Mouse (Mus musculus) hindbrain, embryonic 11.5 days (tissue): Measurements from ENCODE around the gene Vdac1. TPM values are rescaled to one million over a fixed set of nuclear protein-coding genes. Genes with fewer than 3 reads are reported as not detected.

ENCODE experiments used
- ATAC-seq: fragments of 200-750 bp; cut with Nextera tagmentation; 2 replicates; pipeline ENCODE4 v1.8.0; 2017; ENCODE audit warnings: mild to moderate bottlenecking, moderate TSS enrichment, moderate library complexity; ENCODE audit not compliant: low FRiP score
- DNase-seq: peaks from one replicate; pipeline ENCODE4 v3.0.0-alpha.2; 2015; ENCODE audit warnings: low spot score
- H3K27ac ChIP-seq: fragments of 300-500 bp; sonication (generic); 2 replicates; pipeline ENCODE4 v1.5.1; 2014; ENCODE audit warnings: mild to moderate bottlenecking, low read depth, low read length
- H3K27me3 ChIP-seq: fragments of 300-500 bp; sonication (generic); 2 replicates; pipeline ENCODE4 v1.6.1; 2014; ENCODE audit warnings: mild to moderate bottlenecking, low read length, moderate library complexity, mixed read lengths; ENCODE audit not compliant: control insufficient read depth, insufficient read depth
- H3K36me3 ChIP-seq: fragments of 300-500 bp; sonication (generic); 2 replicates; pipeline ENCODE4 v1.6.1; 2014; ENCODE audit warnings: mild to moderate bottlenecking, low read length, moderate library complexity, mixed read lengths; ENCODE audit not compliant: control insufficient read depth, insufficient read depth
- H3K4me1 ChIP-seq: fragments of 300-500 bp; sonication (generic); replicated peaks from 2 replicates; pipeline ENCODE4 v1.6.1; 2014; ENCODE audit warnings: low read length, mixed read lengths; ENCODE audit not compliant: control insufficient read depth, insufficient read depth
- H3K4me2 ChIP-seq: fragments of 300-500 bp; sonication (generic); replicated peaks from 2 replicates; pipeline ENCODE4 v1.6.1; 2014; ENCODE audit warnings: mild to moderate bottlenecking, low read depth, low read length
- H3K4me3 ChIP-seq: fragments of 300-500 bp; sonication (generic); 2 replicates; pipeline ENCODE4 v1.5.1; 2014; ENCODE audit warnings: low read depth, low read length
- H3K9ac ChIP-seq: fragments of 300-500 bp; sonication (generic); 2 replicates; pipeline ENCODE4 v1.6.1; 2014; ENCODE audit warnings: low read depth, low read length
- H3K9me3 ChIP-seq: fragments of 300-500 bp; sonication (generic); 2 replicates; pipeline ENCODE4 v1.6.1; 2016; ENCODE audit warnings: low read length; ENCODE audit not compliant: control insufficient read depth
- WGBS: fragments of 180-500 bp; shearing (Covaris S2); extraction: QIAGEN DNeasy Blood & Tissue Kit; methylation state at CpG from one replicate; pipeline ENCODE4 v1.1.7; 2014; 5-methylcytosine and 5-hydroxymethylcytosine counted together
- polyA plus RNA-seq: library from polyadenylated mRNA; unstranded; fragments of >200 nt; fragmentation: Nextera tagmentation; extraction: Ambion mirVana; gene quantifications from 2 replicates; pipeline ENCODE4 v1.2.1, GENCODE M21; 2014

Gene Vdac1
- polyA plus RNA-seq, 1 experiment from 2014 or later = 205 TPM

DNA sequence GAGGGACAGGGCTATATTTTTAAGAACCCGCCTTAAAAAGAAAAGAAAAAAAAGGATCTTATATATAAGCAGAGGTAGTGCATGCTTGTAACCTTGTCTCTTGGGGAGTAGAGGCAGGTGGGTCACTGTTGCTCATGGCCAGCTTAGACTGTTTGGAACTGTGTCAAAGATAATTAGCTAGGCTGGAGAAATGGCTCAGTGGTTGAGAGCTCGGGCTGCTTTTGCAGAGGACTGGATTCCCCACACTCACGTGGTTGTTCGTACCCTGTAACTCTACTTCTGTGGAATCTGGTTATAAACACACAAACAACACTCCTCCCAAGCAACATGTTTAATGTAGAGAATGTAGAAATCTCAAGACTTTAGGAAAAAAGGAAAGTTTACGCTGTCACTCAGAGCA, 43.5 kb downstream of the Vdac1 start:
- Histone ChIP-seq H3K27ac (no peak overlapping the region), H3K36me3 (0 out of 2 replicates have a peak, but pooled peaks cover 3% of the 10 kb centered on the region), H3K27me3 (no peaks in the 10 kb centered on the region), H3K9me3 (no peaks in the 10 kb centered on the region), H3K9ac (no peak overlapping the region), H3K4me2 (no peak overlapping the region), H3K4me1 (no peaks in the 10 kb centered on the region), H3K4me3 (no peak overlapping the region)
- no peak for DNase-seq
- 97% methylated on average over 5 of the region's 5 CpGs for WGBS
- ATAC-seq = no peak

DNA sequence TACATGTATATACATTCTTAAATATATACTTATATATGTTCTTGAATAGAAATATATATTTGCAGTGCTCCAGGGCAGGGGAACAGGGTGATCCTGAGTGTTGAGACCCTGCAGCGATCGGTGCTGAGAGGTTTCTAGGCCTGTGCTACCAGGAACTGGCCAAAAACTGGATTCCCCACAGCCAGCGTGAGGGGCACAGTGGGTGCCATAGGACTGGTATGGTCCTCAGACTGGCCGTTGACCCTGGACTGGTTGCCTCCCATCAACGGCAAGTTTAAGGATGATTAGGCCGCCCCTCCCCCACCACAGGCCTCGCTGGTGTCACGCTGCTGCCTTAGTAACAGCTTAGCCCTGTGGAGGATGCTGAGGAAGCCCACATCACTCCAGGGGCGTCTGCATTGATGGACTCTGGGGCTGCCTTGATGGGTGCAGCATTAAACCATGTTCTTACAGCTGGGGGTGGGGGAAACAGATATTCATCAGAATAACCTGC, 44.6 kb downstream of the Vdac1 start:
- no peaks in the 10 kb centered on the region for H3K4me1 ChIP-seq
- no peak overlapping the region for H3K4me3 ChIP-seq
- H3K27me3 ChIP-seq = no peaks in the 10 kb centered on the region
- H3K4me2 ChIP-seq = no peak overlapping the region
- H3K9me3 ChIP-seq = no peaks in the 10 kb centered on the region
- no peak overlapping the region for H3K27ac ChIP-seq
- DNase-seq = no peak
- no peak overlapping the region for H3K9ac ChIP-seq
- WGBS = 74% methylated on average over 9 of the region's 9 CpGs
- 0 out of 2 replicates have a peak, but pooled peaks cover 6% of the 10 kb centered on the region for H3K36me3 ChIP-seq
- ATAC-seq = no peak

DNA sequence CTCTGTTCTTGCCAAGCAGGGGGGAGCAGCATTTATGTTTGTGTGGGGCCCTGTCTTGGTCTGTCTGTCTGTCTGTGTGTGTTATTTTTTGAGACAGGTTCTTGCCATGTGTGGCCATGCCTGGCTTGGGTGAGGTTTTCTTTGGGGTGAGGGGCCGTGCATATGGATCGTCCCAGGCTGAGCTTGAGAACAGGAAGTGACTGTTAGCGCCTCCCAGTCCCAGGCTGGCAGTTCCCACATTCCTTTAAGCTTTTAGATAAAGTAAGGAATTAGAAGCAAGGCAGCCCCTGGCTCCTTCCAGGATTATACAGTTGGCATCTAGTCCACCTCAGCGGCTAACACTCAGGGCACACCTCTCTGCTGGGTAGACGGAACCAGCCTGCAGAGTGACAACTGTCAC, 48.7 kb downstream of the Vdac1 start:
- Histone ChIP-seq H3K9ac (no peak overlapping the region), H3K4me1 (no peaks in the 10 kb centered on the region), H3K27ac (no peak overlapping the region), H3K9me3 (no peaks in the 10 kb centered on the region), H3K27me3 (no peaks in the 10 kb centered on the region), H3K36me3 (0 out of 2 replicates have a peak, but pooled peaks cover 4% of the 10 kb centered on the region), H3K4me3 (no peak overlapping the region), H3K4me2 (no peak overlapping the region)
- WGBS = 80% methylated on average over 5 of the region's 5 CpGs
- DNase-seq (no peak), ATAC-seq (no peak)

DNA sequence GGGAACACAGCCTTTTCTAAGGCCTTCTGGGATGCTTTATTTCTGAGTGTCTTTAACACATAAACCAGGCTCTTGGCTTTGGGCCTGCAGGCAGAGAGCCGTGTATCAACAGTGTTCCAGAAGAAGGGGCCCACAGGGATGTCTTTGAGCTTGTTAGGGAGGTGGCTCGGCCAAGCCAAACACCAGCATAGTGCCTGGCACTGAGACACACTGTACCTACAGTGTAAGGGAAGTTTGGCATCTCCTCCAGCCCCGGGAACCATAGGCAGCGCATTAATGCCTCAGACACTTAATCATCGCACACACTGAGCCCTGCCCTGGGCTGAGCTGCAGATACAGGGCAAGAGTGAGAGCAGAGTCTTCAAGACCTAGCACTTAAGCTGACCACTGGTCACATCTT, 57.7 kb downstream of the Vdac1 start:
- no peak for DNase-seq
- Histone ChIP-seq H3K4me2 (no peak overlapping the region), H3K4me3 (no peak overlapping the region), H3K9ac (no peak overlapping the region), H3K36me3 (no peaks in the 10 kb centered on the region), H3K9me3 (no peaks in the 10 kb centered on the region), H3K27ac (no peak overlapping the region), H3K27me3 (no peaks in the 10 kb centered on the region), H3K4me1 (no peaks in the 10 kb centered on the region)
- 89% methylated on average over 5 of the region's 5 CpGs for WGBS
- ATAC-seq = no peak

- 55% methylated on average over 5 of the region's 5 CpGs for WGBS
- Histone ChIP-seq H3K27ac (no peak overlapping the region), H3K4me2 (no peak overlapping the region), H3K9me3 (no peaks in the 10 kb centered on the region), H3K36me3 (no peaks in the 10 kb centered on the region), H3K27me3 (no peaks in the 10 kb centered on the region), H3K4me3 (no peak overlapping the region), H3K9ac (no peak overlapping the region), H3K4me1 (no peaks in the 10 kb centered on the region)
- ATAC-seq (no peak), DNase-seq (no peak)
Measured at GRCm38 (mm10) chr11:52419246-52419645, 58.6 kb downstream of the Vdac1 start.

GRCm38 (mm10) chr11:52419861-52420260, 59.2 kb downstream of the Vdac1 start:
- Histone ChIP-seq H3K9me3 (no peaks in the 10 kb centered on the region), H3K9ac (no peak overlapping the region), H3K4me3 (no peak overlapping the region), H3K4me1 (no peaks in the 10 kb centered on the region), H3K36me3 (no peaks in the 10 kb centered on the region), H3K27me3 (no peaks in the 10 kb centered on the region), H3K4me2 (no peak overlapping the region), H3K27ac (no peak overlapping the region)
- ATAC-seq = no peak
- no peak for DNase-seq
- 84% methylated on average over 7 of the region's 7 CpGs for WGBS

GRCm38 (mm10) chr11:52420296-52421052, 59.8 kb downstream of the Vdac1 start:
- WGBS = 79% methylated on average over 12 of the region's 12 CpGs
- no peak for DNase-seq
- H3K4me2 ChIP-seq = no peak overlapping the region

DNA sequence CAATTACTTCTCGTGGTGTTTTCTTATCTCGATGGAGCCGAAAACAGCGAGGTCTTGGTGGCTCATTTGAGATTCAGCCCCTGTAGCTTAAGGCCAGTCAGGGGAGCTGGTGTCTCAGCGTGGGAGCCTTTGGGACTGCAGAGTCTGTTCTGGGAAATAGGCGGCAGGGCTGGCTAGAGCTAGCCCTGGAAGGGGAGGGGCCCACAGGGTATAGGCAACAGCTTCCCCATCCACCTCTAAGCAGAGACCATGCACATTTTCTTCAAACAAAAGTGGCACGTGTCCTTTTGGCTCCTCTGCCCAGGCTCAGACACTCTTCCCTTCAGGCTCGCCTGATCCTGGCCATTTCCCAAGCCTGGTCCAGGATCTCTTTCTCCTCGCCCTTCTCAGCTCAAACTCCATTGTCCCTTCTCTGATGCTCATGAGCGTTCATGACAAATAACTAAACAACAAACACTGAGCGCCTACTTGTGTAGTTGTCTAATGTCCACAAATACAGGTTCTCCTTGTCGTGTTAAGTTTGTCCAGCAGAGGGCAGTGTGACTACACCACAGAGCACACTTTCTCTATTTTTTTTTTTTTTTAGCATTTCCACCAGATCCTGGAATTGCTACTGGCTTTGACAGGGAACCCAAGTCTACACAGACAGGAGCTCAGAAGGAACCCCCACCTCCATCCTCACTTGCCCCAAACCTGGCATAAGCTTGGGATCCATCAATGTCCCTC, 60.6 kb downstream of the Vdac1 start:
- no peak overlapping the region for H3K27ac ChIP-seq
- DNase-seq = peak; percentile 85
- no peak overlapping the region for H3K4me3 ChIP-seq
- 36% methylated on average over 12 of the region's 12 CpGs for WGBS
- no peak overlapping the region for H3K9ac ChIP-seq
- no peaks in the 10 kb centered on the region for H3K27me3 ChIP-seq
- no peaks in the 10 kb centered on the region for H3K9me3 ChIP-seq
- H3K4me1 ChIP-seq = no peaks in the 10 kb centered on the region
- H3K36me3 ChIP-seq = no peaks in the 10 kb centered on the region
- ATAC-seq = no peak
- no peak overlapping the region for H3K4me2 ChIP-seq

More at GRCm38 (mm10) chr11:52420296-52421052, 59.8 kb downstream of the Vdac1 start:
- Histone ChIP-seq H3K4me1 (no peaks in the 10 kb centered on the region), H3K9me3 (no peaks in the 10 kb centered on the region), H3K36me3 (no peaks in the 10 kb centered on the region), H3K9ac (no peak overlapping the region), H3K27ac (no peak overlapping the region), H3K27me3 (no peaks in the 10 kb centered on the region), H3K4me3 (no peak overlapping the region)
- ATAC-seq = no peak
